Mouse (Mus musculus) brain, embryonic 14.5 days (tissue): ENCODE results near the gene Slc5a3.

ENCODE experiments used
- CTCF ChIP-seq: fragments of 200-500 bp; IDR thresholded peaks from 2 replicates; pipeline ENCODE4 v1.5.1; 2012; ENCODE audit warnings: inconsistent platforms, mild to moderate bottlenecking, moderate library complexity, borderline replicate concordance; ENCODE audit not compliant: insufficient read depth, insufficient read length; ENCODE audit errors: extremely low read depth
- POLR2A ChIP-seq: fragments of 200-500 bp; IDR thresholded peaks from 2 replicates; pipeline ENCODE4 v1.6.1; 2012; ENCODE audit warnings: mild to moderate bottlenecking, inconsistent platforms, borderline replicate concordance; ENCODE audit not compliant: poor library complexity, insufficient read depth, insufficient read length, severe bottlenecking; ENCODE audit errors: extremely low read depth

GRCm38 (mm10) chr16:92021656-92022400 is 36.3 kb upstream of the Slc5a3 start:
- TF ChIP-seq CTCF (no peak), POLR2A (no peak)
